Mouse (Mus musculus): ENCODE results near the gene Stxbp2. TPM values are rescaled to one million over a fixed set of nuclear protein-coding genes. Genes with fewer than 3 reads are reported as not detected.
"Not testable (repeated sequence)": the region's sequence is repeated elsewhere in the genome, so short reads cannot be mapped to it uniquely, and the experiment has no call there.

Gene Stxbp2
- 44.7 and 49.2 TPM in 2 replicates for total RNA-seq (2015; ENCODE audit: low replicate concordance)
- 43.8 and 74.6 TPM in 2 replicates for total RNA-seq (2017; ENCODE audit: low replicate concordance)

DNA sequence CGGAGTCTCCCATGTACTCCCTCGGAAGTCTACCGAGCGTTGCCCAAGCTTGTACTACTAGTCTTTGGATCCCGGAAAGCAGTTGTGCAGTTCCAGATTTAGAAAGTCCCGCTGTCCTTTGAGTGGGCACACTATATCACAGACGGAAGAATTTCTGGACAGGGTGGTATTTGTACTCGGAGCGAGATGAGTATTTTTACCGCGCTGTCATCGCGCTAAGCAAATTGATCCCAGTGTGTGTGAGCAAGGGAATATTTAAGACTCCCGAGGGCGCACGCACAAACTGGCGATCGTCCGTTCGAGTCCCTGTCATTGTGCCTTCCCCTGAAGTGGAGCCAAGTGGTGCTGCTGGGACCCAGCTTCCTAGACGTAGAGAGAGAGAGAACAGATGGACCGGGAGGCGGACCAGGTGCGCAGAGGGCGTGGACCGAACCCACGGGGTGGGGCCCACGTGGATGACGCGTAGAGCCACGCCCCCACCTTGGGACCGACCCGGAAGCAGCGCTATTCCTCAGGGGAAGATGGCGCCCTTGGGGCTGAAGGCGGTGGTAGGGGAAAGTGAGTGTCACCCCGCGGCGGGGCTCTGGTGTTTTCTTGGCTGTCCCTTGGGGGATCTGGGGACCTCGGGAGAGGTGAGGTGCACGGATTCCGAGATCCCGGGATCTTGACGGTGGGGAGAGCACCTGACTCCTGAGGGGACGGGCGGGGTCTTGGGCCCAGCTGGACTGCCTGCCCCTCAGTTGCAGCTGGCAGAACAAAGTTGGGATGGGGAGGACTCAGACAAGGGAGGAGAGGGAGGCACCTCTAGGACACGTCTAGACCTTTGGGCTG is at the start of gene Stxbp2:
Gene Stxbp2, plus strand, starts transcription at position 309 of the 831 bp plus-strand sequence.
- ATAC-seq (replicated peaks; ENCODE audit: low FRiP score, poor library complexity, severe bottlenecking): peak; percentile 97

DNA sequence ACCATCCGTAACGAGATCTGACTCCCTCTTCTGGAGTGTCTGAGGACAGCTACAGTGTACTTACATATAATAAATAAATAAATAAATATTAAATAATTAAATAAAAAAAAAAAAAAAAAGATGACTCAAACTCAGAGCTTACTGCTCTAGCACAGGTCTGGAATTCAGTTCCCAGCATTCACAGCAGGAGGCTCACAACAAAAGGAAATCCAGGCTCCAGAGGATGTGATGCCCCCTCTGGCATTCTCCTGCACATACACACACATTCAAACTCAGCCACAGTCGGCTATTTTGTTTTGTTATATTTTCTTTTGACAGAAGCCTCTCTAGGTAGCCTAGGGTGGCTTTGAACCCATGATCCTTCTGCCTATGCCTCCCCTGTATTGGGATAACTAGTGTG is 48.8 kb upstream of the Stxbp2 start:
- ATAC-seq (replicated peaks; ENCODE audit: low FRiP score, poor library complexity, severe bottlenecking): not testable (repeated sequence)

DNA sequence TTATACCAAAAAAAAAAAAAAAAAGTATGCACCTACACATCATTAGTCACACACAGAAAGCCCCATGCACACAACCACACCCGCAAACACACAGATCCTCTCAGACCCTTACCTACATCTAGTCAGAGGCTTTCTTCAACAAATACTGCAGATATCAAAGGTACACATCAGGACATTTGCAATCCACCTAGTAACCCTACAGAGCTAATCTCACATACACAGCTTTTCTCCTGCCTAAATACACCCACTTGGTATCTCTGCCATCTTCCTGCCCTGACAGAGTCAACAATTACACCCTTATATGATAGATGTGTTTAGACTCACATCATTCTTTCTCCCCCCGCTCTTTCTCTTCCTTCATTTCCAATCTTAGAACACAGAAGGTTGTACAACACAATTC is 44.3 kb upstream of the Stxbp2 start:
- ATAC-seq (replicated peaks; ENCODE audit: low FRiP score, poor library complexity, severe bottlenecking): no peak

DNA sequence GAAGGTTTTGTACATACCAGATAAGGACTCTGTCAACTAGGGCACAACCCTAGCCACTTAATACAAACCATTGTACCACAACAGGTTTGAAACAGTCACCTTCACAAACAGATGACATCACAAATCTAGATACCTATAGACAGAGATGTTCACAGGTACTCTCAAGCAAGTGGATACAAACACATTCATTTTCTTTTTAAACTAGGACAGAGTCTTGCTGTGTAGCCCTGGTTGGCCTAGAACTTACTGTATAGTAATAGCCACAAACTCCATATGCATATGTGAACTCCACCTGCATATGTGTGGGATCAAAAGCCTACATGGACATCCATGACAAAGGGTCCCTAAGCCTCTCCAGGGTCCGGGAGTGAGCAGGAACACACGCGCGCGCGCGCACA is 43.8 kb upstream of the Stxbp2 start, which contains the start of gene Camsap3:
Gene Camsap3, plus strand, starts transcription at position 301 of the 398 bp plus-strand sequence.
- no peak for ATAC-seq (replicated peaks; ENCODE audit: low FRiP score, poor library complexity, severe bottlenecking)

DNA sequence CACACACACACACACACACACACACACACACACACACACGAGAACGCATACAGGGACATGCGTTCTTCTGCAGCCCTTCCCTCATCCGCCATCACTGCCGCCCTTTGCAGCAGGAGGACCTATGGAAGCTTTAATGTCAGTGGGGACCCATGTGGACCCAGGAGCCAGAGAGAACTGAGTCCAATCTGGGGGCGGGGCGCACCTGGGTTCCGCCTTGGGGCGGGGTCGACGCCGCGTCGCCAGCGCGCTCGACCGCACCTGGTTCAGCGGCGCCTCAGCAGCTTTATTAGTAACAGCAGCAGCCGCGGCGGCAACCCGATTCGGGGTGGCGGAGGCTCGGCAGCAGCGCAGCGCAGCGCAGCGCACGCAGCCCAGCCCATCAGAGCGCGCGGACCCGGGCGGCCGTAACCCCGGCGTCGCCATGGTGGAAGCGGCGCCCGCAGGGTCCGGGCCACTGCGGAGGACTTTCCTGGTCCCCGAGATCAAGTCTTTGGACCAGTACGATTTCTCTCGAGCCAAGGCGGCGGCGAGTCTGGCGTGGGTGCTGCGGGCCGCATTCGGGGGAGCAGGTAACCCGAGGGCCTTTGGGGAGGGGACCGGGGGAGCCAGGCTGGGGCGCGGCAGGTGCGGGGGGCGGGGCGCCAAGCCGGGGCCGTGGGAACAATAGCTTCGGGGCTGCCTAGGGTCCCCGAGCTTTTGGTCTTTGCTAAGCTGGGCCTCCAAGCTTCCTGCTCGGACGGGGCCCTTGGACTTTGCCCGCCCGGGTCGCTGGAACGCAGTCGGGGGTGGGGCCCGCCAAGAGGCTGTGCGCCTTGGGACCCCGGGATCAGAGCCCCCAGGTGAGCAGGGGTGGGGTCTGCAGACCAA is 43.1 kb upstream of the Stxbp2 start:
- no peak for ATAC-seq (replicated peaks; ENCODE audit: low FRiP score, poor library complexity, severe bottlenecking)

DNA sequence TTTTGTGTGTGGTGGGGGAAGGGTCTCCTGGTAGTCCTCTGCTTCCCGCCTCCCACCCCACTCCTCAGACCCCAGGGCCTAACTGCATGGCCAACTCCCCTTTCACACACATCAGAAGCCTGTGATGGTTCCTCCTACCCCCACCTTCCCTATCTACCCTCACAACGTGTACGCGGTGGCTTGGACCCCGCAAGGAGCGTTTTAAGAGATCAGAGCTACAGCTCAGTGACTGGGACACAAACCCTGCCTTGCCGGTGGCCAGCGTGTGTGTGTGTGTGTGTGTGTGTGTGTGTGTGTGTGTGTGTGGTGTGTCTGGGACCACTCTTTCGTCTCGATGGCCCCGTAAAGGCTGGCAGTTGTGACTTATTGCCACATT is 42.5 kb upstream of the Stxbp2 start:
- no peak for ATAC-seq (replicated peaks; ENCODE audit: low FRiP score, poor library complexity, severe bottlenecking)

DNA sequence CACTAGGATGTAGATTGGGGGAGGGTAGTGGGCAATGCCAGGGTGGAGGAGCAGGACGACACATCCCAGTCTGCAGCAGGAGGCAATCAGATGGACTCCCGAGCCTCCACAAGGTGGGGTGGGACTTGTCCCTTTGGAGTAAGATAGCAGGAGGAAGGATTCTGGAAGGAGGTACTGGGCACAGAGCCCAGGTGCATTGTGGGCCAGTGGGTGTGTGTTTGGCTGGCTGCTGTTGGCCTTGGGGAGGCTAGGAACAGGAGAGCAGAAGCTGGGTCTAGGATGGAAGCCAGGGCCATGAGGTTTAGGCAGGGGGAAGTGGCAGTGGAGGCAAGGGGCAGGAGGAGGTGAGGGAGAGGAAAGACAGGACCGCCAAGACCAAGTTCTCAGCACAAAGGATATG is 37.3 kb upstream of the Stxbp2 start:
- no peak for ATAC-seq (replicated peaks; ENCODE audit: low FRiP score, poor library complexity, severe bottlenecking)

DNA sequence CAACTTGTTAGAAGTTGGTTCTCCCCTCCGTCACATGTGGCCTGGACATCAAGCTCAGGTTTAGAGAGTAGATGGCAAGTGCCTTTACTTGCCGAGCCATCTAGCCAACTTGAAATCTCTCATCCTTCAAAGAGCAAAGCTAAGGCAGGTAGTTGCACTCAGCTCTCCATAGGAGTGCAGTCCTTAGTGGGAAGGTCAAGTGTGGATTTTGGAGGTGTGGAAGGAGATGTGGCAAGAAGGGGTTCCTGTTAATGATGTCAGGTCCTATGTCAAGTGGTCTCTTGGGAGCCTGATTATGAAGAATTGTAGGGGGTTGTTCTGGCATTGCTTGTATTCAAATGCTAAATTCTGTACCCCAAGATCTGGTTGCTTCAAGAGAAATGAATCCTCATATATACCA is 36.3 kb upstream of the Stxbp2 start:
- no peak for ATAC-seq (replicated peaks; ENCODE audit: low FRiP score, poor library complexity, severe bottlenecking)

DNA sequence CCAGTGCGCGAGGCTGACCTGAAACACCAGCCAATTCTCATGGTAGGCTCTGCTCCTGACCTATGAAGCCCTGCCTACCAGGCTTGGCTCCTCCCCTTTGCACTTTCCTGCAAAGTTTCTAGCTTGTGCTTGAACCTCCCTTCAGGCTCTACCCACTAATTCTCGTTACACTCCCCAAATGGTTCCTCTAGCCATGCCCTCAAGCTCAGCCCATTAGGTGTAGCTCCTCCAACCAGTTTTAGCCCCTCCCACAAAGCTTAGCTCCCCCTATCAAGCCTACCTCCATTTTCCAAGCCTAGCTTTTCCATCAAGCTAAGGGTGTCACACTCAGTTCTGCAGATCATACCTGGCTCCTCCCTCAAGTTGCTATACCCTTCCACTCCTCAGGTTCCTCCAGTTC is 32.7 kb upstream of the Stxbp2 start:
- 0 out of 2 replicates have a peak, but pooled peaks have one; percentile 7 for ATAC-seq (replicated peaks; ENCODE audit: low FRiP score, poor library complexity, severe bottlenecking)

DNA sequence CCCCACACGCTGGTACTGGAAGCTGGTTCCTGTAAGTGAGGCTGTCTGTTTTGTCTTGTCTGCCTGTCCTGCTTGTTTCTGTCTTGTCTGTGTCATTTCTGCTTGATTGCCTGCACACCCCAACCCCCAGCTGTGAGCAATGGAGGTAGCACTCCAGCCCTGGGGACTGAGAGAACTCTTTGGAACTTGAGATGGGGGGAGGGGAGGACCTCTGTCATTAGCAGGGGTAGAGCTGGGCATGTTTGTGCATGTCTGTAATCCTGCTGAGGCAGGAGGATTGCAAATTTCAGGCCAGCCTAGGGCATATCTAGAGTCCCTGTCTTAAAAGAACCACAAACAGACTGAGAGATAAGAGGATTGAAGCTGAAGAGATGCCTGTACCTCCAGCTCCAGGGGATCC is 31.5 kb upstream of the Stxbp2 start:
- no peak for ATAC-seq (replicated peaks; ENCODE audit: low FRiP score, poor library complexity, severe bottlenecking)

DNA sequence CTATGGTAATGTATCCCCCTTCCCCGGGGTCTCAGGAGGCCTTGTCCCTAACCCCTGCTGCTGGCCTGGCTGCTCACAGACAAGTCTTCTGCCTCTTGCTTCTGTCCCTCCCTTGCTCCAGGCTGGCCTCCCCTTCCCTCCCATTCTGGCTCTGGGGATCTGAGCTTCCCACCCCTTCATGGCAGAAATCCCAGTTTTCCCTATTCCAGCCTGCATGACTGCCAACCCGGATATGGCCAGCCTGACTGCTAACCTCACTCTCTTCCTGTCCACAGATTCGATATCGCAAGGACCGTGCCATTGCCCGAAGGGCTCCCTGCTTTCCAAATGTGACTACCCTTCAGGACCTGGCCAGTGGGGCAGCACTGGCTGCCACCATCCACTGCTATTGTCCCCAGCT is 30.4 kb upstream of the Stxbp2 start:
- ATAC-seq (replicated peaks; ENCODE audit: low FRiP score, poor library complexity, severe bottlenecking): no peak

DNA sequence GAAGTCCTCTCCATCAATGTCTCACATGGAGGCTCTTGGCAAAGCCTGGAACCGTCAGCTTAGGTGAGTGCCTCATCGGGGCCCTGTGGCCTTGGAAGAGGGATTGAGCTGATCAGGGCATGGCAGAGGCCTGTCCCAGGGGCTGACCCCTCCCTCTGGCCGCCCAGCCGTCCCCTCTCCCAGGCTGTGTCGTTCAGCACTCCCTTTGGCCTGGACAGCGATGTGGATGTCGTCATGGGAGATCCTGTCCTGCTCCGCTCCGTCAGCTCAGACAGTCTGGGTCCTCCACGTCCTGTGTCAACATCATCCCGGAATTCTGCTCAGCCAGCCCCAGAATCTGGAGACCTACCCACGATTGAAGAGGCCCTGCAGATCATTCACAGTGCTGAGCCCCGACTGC is 27.3 kb upstream of the Stxbp2 start:
- ATAC-seq (replicated peaks; ENCODE audit: low FRiP score, poor library complexity, severe bottlenecking): no peak

DNA sequence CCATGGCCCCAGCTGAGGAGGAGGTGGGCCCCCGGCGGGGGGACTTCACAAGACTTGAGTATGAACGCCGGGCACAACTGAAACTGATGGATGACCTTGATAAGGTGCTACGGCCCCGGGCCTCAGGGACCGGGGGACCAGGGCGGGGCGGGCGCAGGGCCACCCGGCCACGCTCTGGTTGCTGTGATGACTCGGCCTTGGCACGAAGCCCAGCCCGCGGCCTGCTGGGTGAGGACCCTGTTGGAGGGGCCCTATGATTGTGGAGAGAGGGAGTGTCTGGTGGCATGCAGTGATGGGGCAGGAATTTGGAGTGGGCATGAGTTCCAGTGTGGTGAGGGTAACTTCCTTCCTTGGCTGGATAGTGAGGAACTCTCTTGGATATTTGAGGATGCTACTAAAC is 24.2 kb upstream of the Stxbp2 start:
- no peak for ATAC-seq (replicated peaks; ENCODE audit: low FRiP score, poor library complexity, severe bottlenecking)

DNA sequence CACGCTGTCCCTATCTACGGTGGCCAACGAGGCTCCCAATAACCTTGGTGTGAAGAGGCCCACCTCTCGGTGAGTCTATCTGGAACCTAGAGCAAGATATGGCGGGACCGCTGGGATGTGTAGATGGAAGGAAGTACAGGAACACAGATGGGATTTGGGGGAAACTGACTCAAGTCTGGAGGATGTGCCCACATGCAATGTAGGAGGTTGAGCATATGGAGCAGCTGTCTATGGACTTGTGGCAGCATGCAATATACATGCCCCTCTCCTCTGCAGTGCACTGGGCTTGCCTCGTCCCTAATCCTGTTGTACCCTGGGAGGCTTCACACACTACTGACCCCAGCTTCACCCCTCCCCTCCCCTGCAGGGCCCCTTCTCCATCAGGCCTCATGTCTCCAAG is 22.9 kb upstream of the Stxbp2 start:
- no peak for ATAC-seq (replicated peaks; ENCODE audit: low FRiP score, poor library complexity, severe bottlenecking)

DNA sequence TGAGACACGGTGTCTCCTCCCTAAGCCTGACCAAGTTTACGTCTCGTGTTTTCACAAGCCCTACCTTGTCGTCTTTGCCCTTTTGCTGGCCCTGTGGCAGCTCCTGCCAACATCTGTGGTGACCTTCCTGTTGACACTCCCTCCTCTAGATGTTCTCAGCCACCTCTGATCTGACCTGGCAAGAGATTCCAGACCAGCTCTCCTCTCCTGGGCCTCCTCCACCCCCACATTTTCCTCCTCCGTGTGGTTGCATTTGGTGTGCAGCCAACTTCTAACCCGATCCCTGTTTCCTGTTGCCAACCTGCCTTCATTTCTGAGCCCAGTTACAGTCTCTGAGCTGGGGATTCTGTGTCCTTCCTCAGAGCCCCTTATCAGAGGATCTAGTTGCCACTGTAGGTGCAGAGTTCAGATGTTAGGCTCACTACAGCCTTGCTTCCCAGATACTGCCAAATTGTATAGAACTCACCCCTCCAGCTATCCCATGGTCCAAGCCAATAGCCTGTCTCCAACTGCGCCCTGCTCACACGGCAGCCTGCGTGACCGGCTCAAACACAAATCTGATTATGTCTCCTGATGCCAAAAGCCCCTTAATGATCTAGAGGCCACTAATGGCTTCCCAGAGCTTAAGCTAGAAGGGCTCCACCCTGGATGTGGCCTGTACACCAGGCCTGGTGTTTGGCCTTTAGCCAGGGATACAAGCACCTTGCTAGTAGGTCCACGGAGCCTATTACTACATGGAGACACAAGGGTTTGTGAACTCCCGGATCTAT is 21.5 kb upstream of the Stxbp2 start:
- no peak for ATAC-seq (replicated peaks; ENCODE audit: low FRiP score, poor library complexity, severe bottlenecking)

DNA sequence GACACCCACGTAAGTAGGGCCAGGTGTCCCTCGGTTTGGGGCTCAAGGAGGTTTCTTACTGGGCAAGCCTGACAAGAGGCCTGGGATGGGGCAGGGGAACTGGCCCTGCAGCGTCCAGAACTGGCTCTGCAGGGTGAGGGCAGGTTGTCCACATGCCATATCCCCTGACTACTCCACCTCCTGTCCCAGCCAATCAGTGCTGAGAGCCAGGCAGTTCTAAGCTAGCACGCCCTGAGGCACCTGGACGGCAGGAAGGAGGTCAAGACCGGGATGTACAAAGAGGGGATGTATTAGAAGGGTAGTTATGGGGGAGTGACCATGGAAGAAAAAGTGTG is 21.0 kb upstream of the Stxbp2 start:
- no peak for ATAC-seq (replicated peaks; ENCODE audit: low FRiP score, poor library complexity, severe bottlenecking)

DNA sequence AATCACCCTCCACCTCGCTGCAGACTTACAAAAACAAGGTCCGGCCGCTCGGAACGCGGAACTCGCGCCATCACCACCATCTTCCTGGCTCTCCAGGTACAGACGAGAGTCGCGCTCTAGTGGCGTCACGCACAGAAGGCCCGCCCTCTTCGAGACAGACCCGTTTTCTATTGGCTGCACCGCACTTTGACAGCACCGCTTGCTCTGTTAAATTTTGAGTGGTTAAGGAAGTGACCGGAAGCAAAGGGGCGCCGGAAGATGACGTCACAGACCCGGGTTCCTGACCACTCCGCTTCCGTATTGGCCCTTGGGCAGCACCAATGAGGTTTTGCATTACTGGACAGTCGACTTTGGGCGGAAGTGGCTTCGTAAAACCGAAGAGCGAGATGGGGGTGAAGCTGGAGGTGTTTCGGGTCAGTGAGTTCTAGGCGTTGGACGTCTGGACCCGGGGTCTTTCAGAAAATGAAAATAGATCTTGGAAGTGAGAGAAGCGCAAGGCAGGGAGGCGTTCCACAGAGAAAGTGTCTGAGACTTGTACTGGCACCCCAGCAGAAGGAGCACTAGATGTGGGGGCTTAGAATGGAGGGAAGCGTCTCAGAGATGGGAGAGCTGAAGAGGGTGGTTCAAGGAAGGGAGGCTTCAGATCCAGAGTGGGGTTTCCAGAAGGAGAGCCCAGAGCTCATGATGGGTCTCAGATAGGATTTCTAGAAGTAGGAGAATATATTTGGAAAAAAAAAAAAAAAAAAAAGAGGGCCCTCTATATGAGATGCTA is 9.4 kb upstream of the Stxbp2 start, which contains the start of the genes Xab2 and Pet100:
Gene Xab2, minus strand, starts transcription at position 118 of the 772 bp plus-strand sequence.
Gene Pet100, plus strand, starts transcription at position 350 of the 772 bp plus-strand sequence.
- peak; percentile 95 for ATAC-seq (replicated peaks; ENCODE audit: low FRiP score, poor library complexity, severe bottlenecking)

DNA sequence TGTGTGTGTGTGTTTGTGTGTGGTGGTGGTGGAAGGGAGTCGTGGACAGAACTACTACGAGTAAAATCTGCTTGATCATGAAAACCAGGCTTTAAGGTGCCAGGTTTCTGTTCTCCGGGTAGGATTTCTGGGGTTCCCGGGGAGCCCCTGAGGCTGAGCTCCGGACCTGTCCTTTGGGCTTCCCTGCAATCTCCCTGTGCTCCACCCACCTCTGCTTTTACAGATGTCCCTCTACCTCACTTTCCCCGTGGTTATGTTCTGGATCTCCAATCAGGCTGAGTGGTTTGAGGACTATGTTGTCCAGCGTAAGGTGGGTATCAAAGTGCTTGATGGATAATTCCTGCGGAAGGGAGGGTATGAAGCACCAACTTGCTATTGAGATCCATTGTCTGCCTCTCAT is 8.6 kb upstream of the Stxbp2 start:
- no peak for ATAC-seq (replicated peaks; ENCODE audit: low FRiP score, poor library complexity, severe bottlenecking)

DNA sequence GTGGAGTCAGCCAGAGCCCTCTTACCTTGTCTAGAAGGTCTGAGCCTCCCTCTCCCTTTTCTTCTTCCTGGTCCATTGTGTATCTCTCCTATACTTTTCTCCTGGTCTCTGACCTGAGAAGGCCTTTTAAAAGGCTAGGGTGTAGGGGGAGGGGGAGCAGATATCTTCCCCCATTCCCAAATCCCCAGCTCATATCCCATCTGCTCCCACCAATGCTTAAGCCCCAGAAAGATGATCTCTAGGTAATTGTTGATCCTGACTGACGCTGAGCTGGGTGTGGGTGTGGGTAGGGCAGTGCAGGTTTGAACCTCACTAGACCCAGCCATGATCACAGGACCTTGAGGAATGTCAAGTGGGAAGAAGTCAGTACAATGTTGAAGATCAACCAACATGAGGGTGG is 5.3 kb upstream of the Stxbp2 start, which contains the start of gene Pcp2:
Gene Pcp2, minus strand, starts transcription at position 101 of the 400 bp plus-strand sequence.
- no peak for ATAC-seq (replicated peaks; ENCODE audit: low FRiP score, poor library complexity, severe bottlenecking)

Measured in erythroblast, adult 5-6 weeks (primary cell).